Mouse (Mus musculus): ENCODE measurements around the gene Creb1. TPM values are rescaled to one million over a fixed set of nuclear protein-coding genes. Genes with fewer than 3 reads are reported as not detected.

Creb1 gene
- polyA plus RNA-seq, 1 experiment from 2014 or later = 58.1 TPM

DNA sequence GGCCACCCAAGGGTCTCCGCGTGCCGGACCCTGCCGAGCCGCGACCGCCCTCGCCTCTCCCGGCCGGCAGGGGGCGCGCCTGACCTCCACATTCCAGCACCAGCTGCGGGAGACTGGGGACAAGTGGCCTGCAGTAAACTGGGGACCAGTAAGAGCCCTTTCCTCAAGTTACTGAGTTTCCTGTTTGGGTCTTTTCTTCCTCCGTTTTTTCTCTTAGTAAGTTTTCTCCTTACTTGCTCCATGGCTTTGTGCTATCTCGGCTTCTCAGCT lies 85.2 kb downstream of the Creb1 start:
- Histone ChIP-seq H3K9me3 (ENCODE audit: control insufficient read depth, low read length) (no peaks in the 10 kb centered on the region), H3K4me2 (ENCODE audit: low read length) (peak overlapping the region; percentile 55), H3K4me3 (replicated peaks; ENCODE audit: low read depth, low read length) (peak overlapping the region; percentile 69), H3K9ac (replicated peaks; ENCODE audit: low read length) (peak overlapping the region; percentile 97), H3K27me3 (ENCODE audit: control insufficient read depth, insufficient read depth, low read length) (no peaks in the 10 kb centered on the region), H3K27ac (replicated peaks; ENCODE audit: low read depth, low read length) (peak overlapping the region; percentile 94), H3K4me1 (ENCODE audit: control insufficient read depth, insufficient read depth, low read length) (peaks cover 12% of the 10 kb centered on the region), H3K36me3 (ENCODE audit: control insufficient read depth, insufficient read depth, low read length) (no peaks in the 10 kb centered on the region)
- ATAC-seq (ENCODE audit: low FRiP score, low TSS enrichment) (peak; percentile 77), DNase-seq (peak; percentile 89)
- WGBS = under 1% methylated on average over 15 of the region's 15 CpGs

- Histone ChIP-seq H3K4me2 (ENCODE audit: low read length) (peak overlapping the region; percentile 55), H3K27ac (replicated peaks; ENCODE audit: low read depth, low read length) (no peak overlapping the region), H3K27me3 (ENCODE audit: control insufficient read depth, insufficient read depth, low read length) (no peaks in the 10 kb centered on the region), H3K36me3 (ENCODE audit: control insufficient read depth, insufficient read depth, low read length) (no peaks in the 10 kb centered on the region), H3K9me3 (ENCODE audit: control insufficient read depth, low read length) (no peaks in the 10 kb centered on the region), H3K4me1 (ENCODE audit: control insufficient read depth, insufficient read depth, low read length) (peaks cover 12% of the 10 kb centered on the region), H3K9ac (replicated peaks; ENCODE audit: low read length) (peak overlapping the region; percentile 4; the same call in 1 of the 2 replicates), H3K4me3 (replicated peaks; ENCODE audit: low read depth, low read length) (0 out of 2 replicates have a peak overlapping the region, but pooled peaks have one; percentile 69)
- DNase-seq = no peak
- no peak for ATAC-seq (ENCODE audit: low FRiP score, low TSS enrichment)
- WGBS = 63% methylated on average over 3 of the region's 3 CpGs
Measured at GRCm38 (mm10) chr1:64618226-64618625, 85.8 kb downstream of the Creb1 start.

DNA sequence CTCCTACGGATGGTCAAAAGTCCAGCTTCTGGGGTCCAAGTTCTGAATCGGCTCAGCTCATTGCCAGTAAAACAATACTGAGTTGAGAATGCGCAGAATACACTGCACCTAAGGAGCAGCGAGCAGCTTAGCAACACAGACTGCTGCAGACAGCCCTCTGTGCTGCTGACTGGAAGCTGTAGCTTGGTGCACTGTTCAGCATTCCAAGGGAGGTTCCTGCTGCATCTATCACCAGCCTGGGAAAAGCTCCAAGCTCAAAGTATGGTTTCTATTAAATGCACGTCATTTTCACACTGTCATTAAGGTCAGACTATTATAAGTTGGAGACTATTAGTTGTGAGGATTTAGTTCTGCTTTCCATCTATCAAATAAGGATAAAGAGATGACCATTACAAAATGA lies 88.7 kb downstream of the Creb1 start:
- Histone ChIP-seq H3K9me3 (ENCODE audit: control insufficient read depth, low read length) (no peaks in the 10 kb centered on the region), H3K4me2 (ENCODE audit: low read length) (no peak overlapping the region), H3K9ac (replicated peaks; ENCODE audit: low read length) (no peak overlapping the region), H3K36me3 (ENCODE audit: control insufficient read depth, insufficient read depth, low read length) (no peaks in the 10 kb centered on the region), H3K4me1 (ENCODE audit: control insufficient read depth, insufficient read depth, low read length) (peaks cover 7% of the 10 kb centered on the region), H3K27ac (replicated peaks; ENCODE audit: low read depth, low read length) (no peak overlapping the region), H3K27me3 (ENCODE audit: control insufficient read depth, insufficient read depth, low read length) (no peaks in the 10 kb centered on the region), H3K4me3 (replicated peaks; ENCODE audit: low read depth, low read length) (no peak overlapping the region)
- ATAC-seq (ENCODE audit: low FRiP score, low TSS enrichment) (no peak), DNase-seq (no peak)
- 84% methylated on average over 5 of the region's 5 CpGs for WGBS

- no peaks in the 10 kb centered on the region for H3K9me3 ChIP-seq (ENCODE audit: control insufficient read depth, low read length)
- no peak overlapping the region for H3K9ac ChIP-seq (replicated peaks; ENCODE audit: low read length)
- ATAC-seq (ENCODE audit: low FRiP score, low TSS enrichment) (no peak), DNase-seq (no peak)
- H3K4me3 ChIP-seq (replicated peaks; ENCODE audit: low read depth, low read length) = no peak overlapping the region
- no peaks in the 10 kb centered on the region for H3K4me1 ChIP-seq (ENCODE audit: control insufficient read depth, insufficient read depth, low read length)
- no peak overlapping the region for H3K27ac ChIP-seq (replicated peaks; ENCODE audit: low read depth, low read length)
- no peak overlapping the region for H3K4me2 ChIP-seq (ENCODE audit: low read length)
- 59% methylated on average over 12 of the region's 12 CpGs for WGBS
- no peaks in the 10 kb centered on the region for H3K36me3 ChIP-seq (ENCODE audit: control insufficient read depth, insufficient read depth, low read length)
- no peaks in the 10 kb centered on the region for H3K27me3 ChIP-seq (ENCODE audit: control insufficient read depth, insufficient read depth, low read length)
Measured at GRCm38 (mm10) chr1:64623558-64624435, 91.4 kb downstream of the Creb1 start.

- ATAC-seq (ENCODE audit: low FRiP score, low TSS enrichment) (no peak), DNase-seq (no peak)
- Histone ChIP-seq H3K9me3 (ENCODE audit: control insufficient read depth, low read length) (no peaks in the 10 kb centered on the region), H3K27ac (replicated peaks; ENCODE audit: low read depth, low read length) (no peak overlapping the region), H3K4me2 (ENCODE audit: low read length) (no peak overlapping the region), H3K9ac (replicated peaks; ENCODE audit: low read length) (no peak overlapping the region), H3K4me1 (ENCODE audit: control insufficient read depth, insufficient read depth, low read length) (no peaks in the 10 kb centered on the region), H3K36me3 (ENCODE audit: control insufficient read depth, insufficient read depth, low read length) (no peaks in the 10 kb centered on the region), H3K27me3 (ENCODE audit: control insufficient read depth, insufficient read depth, low read length) (no peaks in the 10 kb centered on the region), H3K4me3 (replicated peaks; ENCODE audit: low read depth, low read length) (no peak overlapping the region)
Measured at GRCm38 (mm10) chr1:64625214-64625613, 92.8 kb downstream of the Creb1 start.

DNA sequence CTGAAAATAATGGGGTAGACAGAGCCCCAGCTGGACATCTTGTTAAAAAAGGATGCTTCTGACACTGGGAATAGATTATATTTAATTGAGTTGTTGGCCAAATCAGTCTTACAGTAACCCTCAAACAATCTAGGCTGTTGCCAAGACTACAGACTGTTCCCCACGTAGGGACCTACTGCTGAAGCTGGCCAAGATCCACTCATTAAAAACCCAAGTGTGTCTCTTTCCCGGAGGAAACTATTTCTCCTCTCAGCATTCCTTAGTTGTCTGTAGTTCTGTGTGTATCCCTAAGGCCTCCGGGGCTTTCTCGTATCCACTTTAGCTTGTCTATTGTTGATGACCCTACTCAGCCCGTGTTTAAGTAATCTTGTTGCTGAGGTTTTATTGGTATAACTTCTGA lies 99.1 kb downstream of the Creb1 start:
- no peaks in the 10 kb centered on the region for H3K4me1 ChIP-seq (ENCODE audit: control insufficient read depth, insufficient read depth, low read length)
- H3K9ac ChIP-seq (replicated peaks; ENCODE audit: low read length) = no peak overlapping the region
- H3K36me3 ChIP-seq (ENCODE audit: control insufficient read depth, insufficient read depth, low read length) = no peaks in the 10 kb centered on the region
- no peak overlapping the region for H3K4me3 ChIP-seq (replicated peaks; ENCODE audit: low read depth, low read length)
- 75% methylated on average over 5 of the region's 5 CpGs for whole genome bisulfite sequencing
- H3K27me3 ChIP-seq (ENCODE audit: control insufficient read depth, insufficient read depth, low read length) = no peaks in the 10 kb centered on the region
- H3K27ac ChIP-seq (replicated peaks; ENCODE audit: low read depth, low read length) = no peak overlapping the region
- no peaks in the 10 kb centered on the region for H3K9me3 ChIP-seq (ENCODE audit: control insufficient read depth, low read length)
- no peak overlapping the region for H3K4me2 ChIP-seq (ENCODE audit: low read length)
- ATAC-seq (ENCODE audit: low FRiP score, low TSS enrichment) (no peak), DNase-seq (no peak)

DNA sequence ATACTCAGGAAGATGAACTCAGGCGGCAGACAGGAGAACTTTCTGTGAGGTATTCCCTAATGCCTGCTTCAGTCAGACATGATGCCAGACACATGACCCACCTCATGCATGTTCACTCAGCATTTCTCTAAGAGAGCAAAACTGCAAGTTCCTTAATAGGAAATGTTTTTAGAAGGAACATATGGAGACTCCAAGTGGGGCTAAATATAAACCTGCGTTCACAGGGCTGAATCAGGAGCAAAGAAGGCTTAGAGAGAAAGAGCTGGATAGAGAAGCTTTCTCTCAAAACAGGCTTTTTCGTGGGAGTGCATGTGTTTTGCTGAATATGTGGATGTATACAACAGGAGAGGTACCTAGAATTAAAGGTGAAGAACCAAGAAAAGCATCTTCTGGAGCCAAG lies 100.8 kb downstream of the Creb1 start:
- H3K4me1 ChIP-seq (ENCODE audit: control insufficient read depth, insufficient read depth, low read length) = no peaks in the 10 kb centered on the region
- no peak overlapping the region for H3K4me3 ChIP-seq (replicated peaks; ENCODE audit: low read depth, low read length)
- H3K4me2 ChIP-seq (ENCODE audit: low read length) = no peak overlapping the region
- no peak for ATAC-seq (ENCODE audit: low FRiP score, low TSS enrichment)
- no peak overlapping the region for H3K27ac ChIP-seq (replicated peaks; ENCODE audit: low read depth, low read length)
- no peaks in the 10 kb centered on the region for H3K9me3 ChIP-seq (ENCODE audit: control insufficient read depth, low read length)
- no peak overlapping the region for H3K9ac ChIP-seq (replicated peaks; ENCODE audit: low read length)
- 88% methylated on average over 3 of the region's 3 CpGs for WGBS
- DNase-seq = no peak
- no peaks in the 10 kb centered on the region for H3K36me3 ChIP-seq (ENCODE audit: control insufficient read depth, insufficient read depth, low read length)
- H3K27me3 ChIP-seq (ENCODE audit: control insufficient read depth, insufficient read depth, low read length) = no peaks in the 10 kb centered on the region

- ATAC-seq (ENCODE audit: low FRiP score, low TSS enrichment) = no peak
- 81% methylated on average over 2 of the region's 2 CpGs for WGBS
Measured at GRCm38 (mm10) chr1:64635624-64636023, 103.2 kb downstream of the Creb1 start.

DNA sequence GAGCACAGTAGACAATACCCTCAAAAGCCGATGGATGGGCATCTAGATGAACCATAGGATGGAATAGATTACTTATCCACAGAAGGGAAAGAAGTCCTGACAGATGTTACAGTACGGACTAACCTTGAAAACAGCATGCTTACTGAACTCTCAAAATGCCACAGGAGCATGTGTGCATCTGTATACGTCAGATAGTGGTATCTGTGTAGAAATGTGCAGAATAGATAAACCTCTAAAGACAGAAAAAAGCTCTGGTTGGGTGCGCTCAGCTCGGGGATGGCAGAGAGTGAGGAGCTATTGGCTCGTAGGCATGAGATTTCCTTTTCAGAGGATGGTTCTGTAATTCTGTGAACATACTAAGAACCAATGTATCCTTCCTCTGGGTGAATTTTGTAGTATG lies 106.8 kb downstream of the Creb1 start:
- 93% methylated on average over 6 of the region's 6 CpGs for WGBS
- no peak overlapping the region for H3K4me2 ChIP-seq (ENCODE audit: low read length)
- H3K9ac ChIP-seq (replicated peaks; ENCODE audit: low read length) = no peak overlapping the region
- ATAC-seq (ENCODE audit: low FRiP score, low TSS enrichment) = no peak
- H3K9me3 ChIP-seq (ENCODE audit: control insufficient read depth, low read length) = no peaks in the 10 kb centered on the region
- H3K27ac ChIP-seq (replicated peaks; ENCODE audit: low read depth, low read length) = no peak overlapping the region
- no peaks in the 10 kb centered on the region for H3K27me3 ChIP-seq (ENCODE audit: control insufficient read depth, insufficient read depth, low read length)
- H3K4me1 ChIP-seq (ENCODE audit: control insufficient read depth, insufficient read depth, low read length) = no peaks in the 10 kb centered on the region
- no peak for DNase-seq
- no peak overlapping the region for H3K4me3 ChIP-seq (replicated peaks; ENCODE audit: low read depth, low read length)
- H3K36me3 ChIP-seq (ENCODE audit: control insufficient read depth, insufficient read depth, low read length) = no peaks in the 10 kb centered on the region

More at GRCm38 (mm10) chr1:64635624-64636023, 103.2 kb downstream of the Creb1 start:
- Histone ChIP-seq H3K4me3 (replicated peaks; ENCODE audit: low read depth, low read length) (no peak overlapping the region), H3K9ac (replicated peaks; ENCODE audit: low read length) (no peak overlapping the region), H3K4me1 (ENCODE audit: control insufficient read depth, insufficient read depth, low read length) (no peaks in the 10 kb centered on the region), H3K27ac (replicated peaks; ENCODE audit: low read depth, low read length) (no peak overlapping the region), H3K36me3 (ENCODE audit: control insufficient read depth, insufficient read depth, low read length) (no peaks in the 10 kb centered on the region), H3K9me3 (ENCODE audit: control insufficient read depth, low read length) (no peaks in the 10 kb centered on the region), H3K4me2 (ENCODE audit: low read length) (no peak overlapping the region), H3K27me3 (ENCODE audit: control insufficient read depth, insufficient read depth, low read length) (no peaks in the 10 kb centered on the region)
- DNase-seq = no peak

Measured in midbrain, embryonic 14.5 days (tissue).